Mouse (Mus musculus) C2C12 (cell line): ENCODE measurements around the gene Gm20696.

ENCODE experiments used
- CEBPB ChIP-seq: IDR thresholded peaks from one replicate; pipeline ENCODE4 v1.6.1; 2011; ENCODE audit warnings: low read depth, mild to moderate bottlenecking, control low read depth, moderate library complexity
- CTCF ChIP-seq: IDR thresholded peaks from one replicate; pipeline ENCODE4 v1.5.1; 2011; ENCODE audit not compliant: control insufficient read depth, insufficient read depth, insufficient read length
- MAX ChIP-seq: IDR thresholded peaks from one replicate; pipeline ENCODE4 v1.6.1; 2011; ENCODE audit warnings: mild to moderate bottlenecking, control low read depth
- MYOD1 ChIP-seq: IDR thresholded peaks from one replicate; pipeline ENCODE4 v1.6.1; 2011; ENCODE audit warnings: low read depth; ENCODE audit not compliant: control insufficient read depth, insufficient read length
- MYOG ChIP-seq: IDR thresholded peaks from one replicate; pipeline ENCODE4 v1.6.1; 2011; ENCODE audit not compliant: control insufficient read depth, insufficient read length; ENCODE audit errors: extremely low read depth
- USF1 ChIP-seq: IDR thresholded peaks from one replicate; pipeline ENCODE4 v1.6.1; 2011; ENCODE audit warnings: low read depth, mild to moderate bottlenecking, control low read depth, moderate library complexity

DNA sequence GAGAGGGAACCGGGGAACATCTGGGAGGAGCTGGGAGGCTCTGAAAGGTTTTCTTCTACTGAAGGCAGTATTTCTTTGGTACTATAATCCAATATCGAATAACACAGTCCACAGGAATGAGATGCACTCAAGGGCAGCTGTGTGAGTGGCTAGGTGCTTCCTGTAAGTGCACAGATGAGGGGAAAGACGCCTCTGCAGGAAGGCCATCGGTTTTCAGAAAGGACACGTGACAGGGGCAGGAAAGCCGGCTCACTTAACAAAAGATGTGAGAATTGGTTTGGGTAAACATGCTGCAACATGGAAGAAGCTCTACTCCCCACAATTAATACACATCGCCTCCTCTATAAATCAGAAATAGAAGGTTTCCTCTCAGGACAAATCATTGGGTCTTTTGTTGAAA lies 40.8 kb downstream of the Gm20696 start:
- TF ChIP-seq CTCF = no peak
- no peak for TF ChIP-seq USF1
- TF ChIP-seq CEBPB = no peak
- TF ChIP-seq MYOD1 = no peak
- TF ChIP-seq MAX = no peak
- no peak for TF ChIP-seq MYOG
